Mouse (Mus musculus): ENCODE data around the gene Usp29. TPM values are rescaled to one million over a fixed set of nuclear protein-coding genes. Genes with fewer than 3 reads are reported as not detected.

Usp29 gene
- 0.85 TPM in 1 of 3 replicates, not detected in the others for total RNA-seq (2017)

- no peak for ATAC-seq (replicated peaks; ENCODE audit: insufficient number of reproducible peaks, low FRiP score, low TSS enrichment, poor library complexity, severe bottlenecking)
Measured at GRCm38 (mm10) chr7:6730241-6730640, at the start of gene Usp29, which contains the start of gene Peg3. TSS of gene Usp29 (plus strand) at chr7:6730578. TSS of gene Peg3 (minus strand) at chr7:6730431.

GRCm38 (mm10) chr7:6685511-6685910 lies 44.9 kb upstream of the Usp29 start:
- no peak for ATAC-seq (replicated peaks; ENCODE audit: insufficient number of reproducible peaks, low FRiP score, low TSS enrichment, poor library complexity, severe bottlenecking)

GRCm38 (mm10) chr7:6696241-6697045 lies 33.9 kb upstream of the Usp29 start, which contains the start of gene Zim1:
TSS of gene Zim1 (minus strand) at chr7:6696450.
- ATAC-seq (replicated peaks; ENCODE audit: insufficient number of reproducible peaks, low FRiP score, low TSS enrichment, poor library complexity, severe bottlenecking) = no peak

DNA sequence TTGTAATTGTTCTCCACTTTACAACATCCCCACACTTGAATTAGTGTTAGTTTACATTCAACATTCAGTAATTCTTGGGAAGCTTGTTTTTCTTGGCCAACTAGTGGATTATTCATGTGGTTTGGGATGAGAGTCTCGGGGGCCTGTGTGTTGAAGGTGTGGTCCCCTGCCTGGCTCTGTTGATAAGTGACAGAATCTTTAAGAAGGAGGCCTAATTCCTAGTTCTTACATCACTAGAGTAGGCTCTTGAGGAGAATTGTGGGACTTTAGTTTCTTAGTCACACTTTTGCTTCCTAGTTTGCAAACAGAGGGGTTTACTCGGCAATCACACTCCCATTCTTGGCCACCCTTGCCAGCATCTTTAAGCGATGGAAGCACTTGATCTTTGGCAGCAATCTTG lies 31.1 kb upstream of the Usp29 start:
- ATAC-seq (replicated peaks; ENCODE audit: insufficient number of reproducible peaks, low FRiP score, low TSS enrichment, poor library complexity, severe bottlenecking) = no peak

- no peak for ATAC-seq (replicated peaks; ENCODE audit: insufficient number of reproducible peaks, low FRiP score, low TSS enrichment, poor library complexity, severe bottlenecking)
Measured at GRCm38 (mm10) chr7:6707416-6708015, 22.9 kb upstream of the Usp29 start.

GRCm38 (mm10) chr7:6708451-6709180 lies 21.8 kb upstream of the Usp29 start:
- no peak for ATAC-seq (replicated peaks; ENCODE audit: insufficient number of reproducible peaks, low FRiP score, low TSS enrichment, poor library complexity, severe bottlenecking)

DNA sequence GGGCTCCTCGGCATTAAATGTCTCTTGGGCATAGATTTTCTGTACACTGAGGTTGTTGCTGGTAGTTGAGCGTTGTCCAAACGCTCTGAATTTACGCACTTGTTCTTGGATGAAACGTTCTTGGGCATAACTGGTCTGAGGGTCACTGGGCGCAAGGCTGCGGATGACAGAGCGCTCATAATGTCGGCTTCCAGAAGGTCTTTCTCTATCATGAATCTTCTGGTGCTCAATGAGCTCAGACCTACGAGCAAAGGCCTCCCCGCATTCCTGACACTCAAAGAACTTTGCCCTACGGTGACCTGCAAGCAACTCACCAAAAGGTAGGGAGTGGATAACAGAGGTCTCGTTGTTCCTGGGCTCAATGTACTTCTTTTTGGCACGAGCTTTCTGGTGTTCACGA lies 21.0 kb upstream of the Usp29 start:
- no peak for ATAC-seq (replicated peaks; ENCODE audit: insufficient number of reproducible peaks, low FRiP score, low TSS enrichment, poor library complexity, severe bottlenecking)

- ATAC-seq (replicated peaks; ENCODE audit: insufficient number of reproducible peaks, low FRiP score, low TSS enrichment, poor library complexity, severe bottlenecking) = no peak
Measured at GRCm38 (mm10) chr7:6727351-6728121, 2.8 kb upstream of the Usp29 start.

GRCm38 (mm10) chr7:6728263-6728931 lies 2.0 kb upstream of the Usp29 start:
- no peak for ATAC-seq (replicated peaks; ENCODE audit: insufficient number of reproducible peaks, low FRiP score, low TSS enrichment, poor library complexity, severe bottlenecking)

- ATAC-seq (replicated peaks; ENCODE audit: insufficient number of reproducible peaks, low FRiP score, low TSS enrichment, poor library complexity, severe bottlenecking) = no peak
Measured at GRCm38 (mm10) chr7:6729061-6729817, 1.1 kb upstream of the Usp29 start.

GRCm38 (mm10) chr7:6730801-6731200 lies 423 bp downstream of the Usp29 start:
- ATAC-seq (replicated peaks; ENCODE audit: insufficient number of reproducible peaks, low FRiP score, low TSS enrichment, poor library complexity, severe bottlenecking) = no peak

DNA sequence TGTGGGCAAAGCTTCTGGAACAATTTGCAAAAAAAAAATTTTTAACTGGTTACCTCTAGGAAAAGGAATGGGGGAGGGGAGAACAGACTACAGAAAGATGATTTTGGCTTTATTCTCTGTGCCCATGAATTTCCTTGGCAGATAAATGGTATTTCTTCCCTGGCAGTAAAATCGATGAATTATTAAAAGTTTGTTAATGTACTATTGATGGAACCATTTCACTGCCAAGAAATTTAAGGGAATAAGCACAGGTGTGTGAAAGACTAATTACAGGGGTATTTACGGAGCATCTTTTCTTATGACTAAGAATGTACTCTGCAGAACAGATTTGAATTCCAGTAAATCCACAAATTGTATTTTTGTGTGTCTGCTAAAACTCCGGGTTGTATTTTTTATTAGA lies 995 bp downstream of the Usp29 start:
- no peak for ATAC-seq (replicated peaks; ENCODE audit: insufficient number of reproducible peaks, low FRiP score, low TSS enrichment, poor library complexity, severe bottlenecking)

DNA sequence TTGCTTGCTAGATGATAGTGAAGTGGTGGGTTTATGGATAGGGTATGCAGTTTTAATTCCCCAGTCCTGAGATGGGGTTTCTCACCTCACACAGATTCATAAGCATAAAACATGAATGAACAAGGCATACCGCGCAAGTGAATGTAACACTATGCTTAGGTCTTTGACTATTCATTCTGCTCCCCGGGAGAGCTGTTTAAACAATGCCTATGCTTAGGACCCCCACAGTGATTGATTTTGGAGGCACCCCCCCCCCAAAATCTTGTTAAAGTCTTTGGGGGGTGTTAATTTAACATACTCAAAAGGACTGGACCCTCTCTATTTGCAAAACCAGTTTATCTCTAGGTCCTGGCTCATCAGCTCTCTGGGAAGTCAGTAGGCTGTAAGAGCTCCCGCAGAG lies 1.6 kb downstream of the Usp29 start:
- ATAC-seq (replicated peaks; ENCODE audit: insufficient number of reproducible peaks, low FRiP score, low TSS enrichment, poor library complexity, severe bottlenecking) = no peak

GRCm38 (mm10) chr7:6736060-6736459 lies 5.7 kb downstream of the Usp29 start:
- no peak for ATAC-seq (replicated peaks; ENCODE audit: insufficient number of reproducible peaks, low FRiP score, low TSS enrichment, poor library complexity, severe bottlenecking)

GRCm38 (mm10) chr7:6744281-6744904 lies 14.0 kb downstream of the Usp29 start:
- ATAC-seq (replicated peaks; ENCODE audit: insufficient number of reproducible peaks, low FRiP score, low TSS enrichment, poor library complexity, severe bottlenecking) = no peak

DNA sequence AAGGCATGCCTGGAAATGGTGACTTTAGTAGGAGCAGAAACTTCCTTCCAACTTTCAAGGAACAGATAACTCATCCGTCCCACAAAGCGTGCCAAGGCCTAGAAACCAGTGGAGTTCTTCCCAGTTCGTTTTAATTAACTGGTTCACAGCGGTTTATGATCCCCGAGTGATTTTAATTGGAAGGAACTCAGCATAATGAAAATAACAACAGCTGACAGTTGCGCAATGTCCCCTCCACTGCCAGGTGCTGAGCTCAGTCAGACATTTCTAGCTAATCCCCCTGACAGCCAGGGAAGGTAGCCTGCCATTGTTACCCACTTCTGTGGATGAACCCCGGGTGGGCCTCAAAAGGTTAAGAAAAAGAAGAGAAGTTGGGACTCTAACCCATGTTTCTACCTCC lies 18.8 kb downstream of the Usp29 start:
- ATAC-seq (replicated peaks; ENCODE audit: insufficient number of reproducible peaks, low FRiP score, low TSS enrichment, poor library complexity, severe bottlenecking) = no peak

DNA sequence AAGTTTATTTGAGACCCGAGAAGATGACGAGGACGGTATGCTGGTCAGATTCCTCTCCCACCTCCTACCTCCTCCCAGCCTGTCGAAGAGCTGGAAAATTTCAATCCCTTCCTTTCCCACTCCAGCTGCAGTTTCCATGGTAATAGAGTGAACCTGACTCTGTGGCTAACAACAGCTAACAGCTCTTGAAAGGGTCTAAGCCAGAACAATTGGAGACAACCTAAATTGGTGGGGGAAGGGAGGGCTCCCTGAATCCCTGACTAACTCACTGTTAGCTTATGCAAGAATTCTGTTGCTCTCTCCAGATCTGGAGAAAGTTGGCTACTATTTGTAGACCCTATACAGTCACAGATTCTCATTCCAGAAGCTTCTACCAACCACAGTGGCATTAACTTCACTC lies 23.1 kb downstream of the Usp29 start:
- ATAC-seq (replicated peaks; ENCODE audit: insufficient number of reproducible peaks, low FRiP score, low TSS enrichment, poor library complexity, severe bottlenecking) = no peak

Data from monocyte, adult 5-6 weeks (primary cell).